Mouse (Mus musculus) midbrain, embryonic 15.5 days (tissue): ENCODE measurements around the gene Sez6. TPM values are rescaled to one million over a fixed set of nuclear protein-coding genes. Genes with fewer than 3 reads are reported as not detected.

Experiments
- ATAC-seq: fragments of 200-750 bp; cut with Nextera tagmentation; replicated peaks from 2 replicates; pipeline ENCODE4 v1.8.0; 2017; ENCODE audit warnings: moderate TSS enrichment
- H3K27ac ChIP-seq: fragments of 300-500 bp; sonication (generic); 2 replicates; pipeline ENCODE4 v1.5.1; 2015; ENCODE audit warnings: mild to moderate bottlenecking, inconsistent platforms
- H3K27me3 ChIP-seq: fragments of 300-500 bp; sonication (generic); replicated peaks from 2 replicates; pipeline ENCODE4 v1.6.1; 2015; ENCODE audit warnings: inconsistent platforms
- H3K36me3 ChIP-seq: fragments of 300-500 bp; sonication (generic); replicated peaks from 2 replicates; pipeline ENCODE4 v1.6.1; 2015; ENCODE audit warnings: inconsistent platforms
- H3K4me1 ChIP-seq: fragments of 300-500 bp; sonication (generic); 2 replicates; pipeline ENCODE4 v1.6.1; 2015; ENCODE audit warnings: inconsistent platforms
- H3K4me2 ChIP-seq: fragments of 300-500 bp; sonication (generic); 2 replicates; pipeline ENCODE4 v1.6.1; 2015; ENCODE audit warnings: inconsistent platforms, mild to moderate bottlenecking, moderate library complexity
- H3K4me3 ChIP-seq: fragments of 300-500 bp; sonication (generic); 2 replicates; pipeline ENCODE4 v1.5.1; 2015; ENCODE audit warnings: mild to moderate bottlenecking, inconsistent platforms
- H3K9ac ChIP-seq: fragments of 300-500 bp; sonication (generic); 2 replicates; pipeline ENCODE4 v1.6.1; 2015; ENCODE audit warnings: mild to moderate bottlenecking, inconsistent platforms
- H3K9me3 ChIP-seq: fragments of 300-500 bp; sonication (generic); 2 replicates; pipeline ENCODE4 v1.6.1; 2016; ENCODE audit warnings: inconsistent platforms
- WGBS: fragments of 180-500 bp; shearing (Covaris S2); methylation state at CpG from one replicate; pipeline ENCODE4 v1.1.7; 2015; ENCODE audit warnings: mixed read lengths; 5-methylcytosine and 5-hydroxymethylcytosine counted together
- polyA plus RNA-seq: library from polyadenylated mRNA; unstranded; fragments of >200 nt; fragmentation: Nextera tagmentation; extraction: Ambion mirVana; gene quantifications from 2 replicates; pipeline ENCODE4 v1.2.1, GENCODE M21; 2015

The Sez6 gene
- polyA plus RNA-seq, 1 experiment from 2014 or later, result 162 TPM

- 5% methylated on average over 4 of the region's 4 CpGs for WGBS
- Histone ChIP-seq H3K36me3 (no peaks in the 10 kb centered on the region), H3K27ac (peak overlapping the region; percentile 53), H3K9me3 (no peaks in the 10 kb centered on the region), H3K4me2 (peak overlapping the region; percentile 76), H3K4me1 (peaks cover 72% of the 10 kb centered on the region), H3K9ac (peak overlapping the region; percentile 20; the same call in 1 of the 2 replicates), H3K27me3 (no peaks in the 10 kb centered on the region), H3K4me3 (peak overlapping the region; percentile 70)
- ATAC-seq, result no peak
Measured at GRCm38 (mm10) chr11:77934111-77934521, 3.5 kb downstream of the Sez6 start.

DNA sequence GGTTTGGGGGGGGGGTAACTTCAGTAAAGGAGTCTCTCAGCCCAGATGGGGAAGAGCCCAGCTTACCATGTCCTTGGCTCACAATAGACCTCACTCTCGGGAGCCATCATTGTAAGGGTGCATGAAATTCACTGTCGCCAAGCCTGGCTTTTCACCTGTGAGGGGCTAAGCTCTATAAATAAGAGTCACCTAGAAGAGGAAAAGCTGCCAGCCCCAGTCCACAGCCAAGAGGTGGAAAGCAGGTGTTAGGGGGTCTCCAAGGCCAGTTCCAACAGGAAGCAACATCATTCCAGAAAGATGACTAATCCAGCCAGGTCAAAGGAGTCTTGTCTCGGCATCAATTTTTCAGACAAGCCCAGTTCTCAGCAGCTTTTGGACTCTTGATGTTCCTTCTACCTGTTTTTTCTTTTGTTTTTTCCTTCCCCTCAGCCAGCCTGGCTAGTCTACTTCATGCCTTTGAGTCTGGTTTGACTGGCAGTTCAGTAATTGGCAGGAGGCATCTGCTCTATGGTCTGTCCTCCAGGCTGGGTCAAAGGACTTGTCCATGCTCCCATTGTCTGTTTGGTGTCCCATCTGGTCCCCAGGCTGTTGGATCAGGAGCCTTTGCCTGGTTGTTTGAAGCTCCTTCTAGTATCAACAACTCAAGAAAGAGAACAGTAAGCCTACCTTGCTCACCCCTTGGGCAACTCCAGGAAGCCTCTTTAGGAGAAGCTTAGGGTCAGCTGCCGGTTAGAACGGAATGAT is 4.1 kb downstream of the Sez6 start:
- H3K9ac ChIP-seq, result no peak overlapping the region
- WGBS, result 52% methylated on average over 5 of the region's 5 CpGs
- no peaks in the 10 kb centered on the region for H3K27me3 ChIP-seq
- peaks cover 74% of the 10 kb centered on the region for H3K4me1 ChIP-seq
- H3K9me3 ChIP-seq, result no peaks in the 10 kb centered on the region
- H3K36me3 ChIP-seq, result no peaks in the 10 kb centered on the region
- peak overlapping the region; percentile 70; the same call in 1 of the 2 replicates for H3K4me3 ChIP-seq
- peak overlapping the region; percentile 53; the same call in 1 of the 2 replicates for H3K27ac ChIP-seq
- H3K4me2 ChIP-seq, result peak overlapping the region; percentile 76
- ATAC-seq, result no peak

- Histone ChIP-seq H3K27me3 (no peaks in the 10 kb centered on the region), H3K4me3 (no peak overlapping the region), H3K36me3 (no peaks in the 10 kb centered on the region), H3K4me1 (peaks cover 70% of the 10 kb centered on the region), H3K9me3 (no peaks in the 10 kb centered on the region), H3K27ac (no peak overlapping the region), H3K9ac (no peak overlapping the region), H3K4me2 (peak overlapping the region; percentile 32)
- ATAC-seq, result no peak
- 11% methylated on average over 8 of the region's 8 CpGs for WGBS
Measured at GRCm38 (mm10) chr11:77936846-77937245, 6.2 kb downstream of the Sez6 start.

GRCm38 (mm10) chr11:77937649-77938410 is 7.2 kb downstream of the Sez6 start:
- Histone ChIP-seq H3K4me2 (no peak overlapping the region), H3K27ac (no peak overlapping the region), H3K27me3 (no peaks in the 10 kb centered on the region), H3K9ac (no peak overlapping the region), H3K36me3 (no peaks in the 10 kb centered on the region), H3K4me3 (no peak overlapping the region), H3K4me1 (peaks cover 69% of the 10 kb centered on the region), H3K9me3 (no peaks in the 10 kb centered on the region)
- 16% methylated on average over 4 of the region's 4 CpGs for WGBS
- ATAC-seq, result no peak

GRCm38 (mm10) chr11:77942230-77942629 is 11.6 kb downstream of the Sez6 start:
- H3K4me2 ChIP-seq, result no peak overlapping the region
- WGBS, result 16% methylated on average over 5 of the region's 5 CpGs
- peaks cover 30% of the 10 kb centered on the region for H3K4me1 ChIP-seq
- H3K9me3 ChIP-seq, result no peaks in the 10 kb centered on the region
- H3K27ac ChIP-seq, result peak overlapping the region; percentile 14
- no peak overlapping the region for H3K4me3 ChIP-seq
- H3K27me3 ChIP-seq, result no peaks in the 10 kb centered on the region; the same call in 1 of the 2 replicates
- no peak overlapping the region for H3K9ac ChIP-seq
- no peak for ATAC-seq
- no peaks in the 10 kb centered on the region for H3K36me3 ChIP-seq

DNA sequence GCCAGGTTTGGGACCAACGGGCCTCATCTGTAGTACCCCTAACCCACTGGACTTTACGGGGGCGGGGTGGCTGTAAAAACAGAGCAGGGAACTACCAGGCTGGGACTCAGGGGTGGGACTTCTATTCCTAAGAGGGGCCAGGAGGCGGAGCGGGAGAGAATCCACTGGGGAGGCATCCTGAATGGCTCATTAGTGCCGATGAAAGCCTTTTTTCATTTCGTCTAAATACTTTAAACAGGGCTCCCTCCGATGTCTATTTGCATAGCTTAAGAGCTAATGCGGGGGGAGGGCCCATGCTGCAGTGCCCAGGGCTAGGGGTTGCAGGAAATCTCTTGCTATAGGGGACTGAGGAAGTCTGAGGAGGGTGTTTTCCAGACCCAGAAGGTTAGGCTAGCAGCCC is 17.3 kb downstream of the Sez6 start:
- no peak overlapping the region for H3K9ac ChIP-seq
- peak; percentile 69 for ATAC-seq
- 3% methylated on average over 9 of the region's 9 CpGs for WGBS
- no peaks in the 10 kb centered on the region for H3K36me3 ChIP-seq
- no peaks in the 10 kb centered on the region for H3K9me3 ChIP-seq
- no peak overlapping the region for H3K27ac ChIP-seq
- peaks cover 5% of the 10 kb centered on the region; the same call in 1 of the 2 replicates for H3K27me3 ChIP-seq
- peaks cover 28% of the 10 kb centered on the region for H3K4me1 ChIP-seq
- H3K4me3 ChIP-seq, result no peak overlapping the region
- H3K4me2 ChIP-seq, result peak overlapping the region; percentile 12; the same call in 1 of the 2 replicates

DNA sequence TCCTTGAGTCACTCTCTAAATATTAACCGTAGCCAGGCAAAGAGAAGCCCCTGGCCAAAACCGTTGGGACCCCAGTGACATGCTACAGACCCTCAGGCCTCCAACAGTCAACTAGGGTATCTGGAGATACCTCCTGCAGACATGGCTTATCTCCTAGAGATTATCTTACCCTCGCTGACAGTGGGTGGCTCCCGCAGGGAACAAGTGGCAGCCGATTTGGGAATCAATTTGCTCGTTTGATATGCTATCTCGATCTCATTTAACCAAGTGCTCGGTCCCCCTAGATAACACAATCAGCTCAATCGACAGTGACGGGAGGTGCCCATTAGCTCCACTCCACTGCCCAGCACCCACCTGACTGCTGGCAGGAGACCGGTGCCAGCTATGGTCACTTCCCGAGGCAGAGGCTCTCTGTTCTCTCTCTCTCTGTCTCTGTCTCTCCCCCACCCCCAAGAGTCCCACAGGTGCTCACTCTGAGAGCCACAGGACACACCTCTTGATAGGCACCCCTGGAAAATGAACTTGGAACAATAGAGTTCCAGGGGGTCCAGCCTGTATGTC is 19.6 kb downstream of the Sez6 start:
- no peak overlapping the region for H3K27ac ChIP-seq
- peaks cover 5% of the 10 kb centered on the region; the same call in 1 of the 2 replicates for H3K27me3 ChIP-seq
- WGBS, result 31% methylated on average over 12 of the region's 12 CpGs
- H3K36me3 ChIP-seq, result peaks cover 11% of the 10 kb centered on the region; the same call in 1 of the 2 replicates
- no peak overlapping the region for H3K9ac ChIP-seq
- no peaks in the 10 kb centered on the region for H3K9me3 ChIP-seq
- H3K4me2 ChIP-seq, result no peak overlapping the region
- H3K4me3 ChIP-seq, result no peak overlapping the region
- H3K4me1 ChIP-seq, result peaks cover 28% of the 10 kb centered on the region
- no peak for ATAC-seq

GRCm38 (mm10) chr11:77950797-77951228 is 20.2 kb downstream of the Sez6 start:
- peaks cover 11% of the 10 kb centered on the region; the same call in 1 of the 2 replicates for H3K36me3 ChIP-seq
- H3K4me2 ChIP-seq, result no peak overlapping the region
- H3K4me3 ChIP-seq, result no peak overlapping the region
- H3K9me3 ChIP-seq, result no peaks in the 10 kb centered on the region
- H3K9ac ChIP-seq, result no peak overlapping the region
- peaks cover 5% of the 10 kb centered on the region; the same call in 1 of the 2 replicates for H3K27me3 ChIP-seq
- ATAC-seq, result no peak
- H3K4me1 ChIP-seq, result peaks cover 28% of the 10 kb centered on the region
- WGBS, result 80% methylated on average over 5 of the region's 5 CpGs
- no peak overlapping the region for H3K27ac ChIP-seq

GRCm38 (mm10) chr11:77953671-77954070 is 23.1 kb downstream of the Sez6 start:
- Histone ChIP-seq H3K4me3 (no peak overlapping the region), H3K27ac (no peak overlapping the region), H3K9ac (no peak overlapping the region), H3K4me2 (no peak overlapping the region), H3K4me1 (peaks cover 11% of the 10 kb centered on the region; the same call in 1 of the 2 replicates), H3K9me3 (no peaks in the 10 kb centered on the region), H3K36me3 (peaks cover 11% of the 10 kb centered on the region; the same call in 1 of the 2 replicates), H3K27me3 (peaks cover 11% of the 10 kb centered on the region; the same call in 1 of the 2 replicates)
- whole genome bisulfite sequencing, result 54% methylated on average over 9 of the region's 9 CpGs
- ATAC-seq, result no peak

DNA sequence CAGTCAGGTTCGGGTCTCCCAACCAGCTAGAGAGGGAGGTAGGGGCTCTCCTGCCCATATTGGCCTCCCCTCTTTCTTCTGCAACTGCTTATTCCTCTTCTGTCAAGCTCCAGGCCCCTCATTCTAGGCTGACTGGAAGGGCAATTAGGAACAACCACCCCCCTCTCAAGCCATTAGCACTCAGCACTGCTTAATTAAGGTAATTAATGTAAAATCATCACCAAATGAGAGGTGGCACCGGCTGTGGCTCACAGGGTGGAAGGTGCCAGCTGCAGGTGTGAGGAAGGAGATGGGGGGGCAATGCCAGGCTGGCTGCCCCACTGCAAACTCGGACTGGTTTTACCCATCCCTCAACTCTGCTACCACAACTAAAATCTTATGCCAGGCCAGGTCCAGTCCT is 25.8 kb downstream of the Sez6 start:
- Histone ChIP-seq H3K4me3 (no peak overlapping the region), H3K4me2 (no peak overlapping the region), H3K27me3 (peaks cover 8% of the 10 kb centered on the region; the same call in 1 of the 2 replicates), H3K27ac (no peak overlapping the region), H3K4me1 (peaks cover 17% of the 10 kb centered on the region), H3K9me3 (no peaks in the 10 kb centered on the region), H3K36me3 (peaks cover 11% of the 10 kb centered on the region; the same call in 1 of the 2 replicates), H3K9ac (no peak overlapping the region)
- no peak for ATAC-seq
- WGBS, result 69% methylated on average over 3 of the region's 3 CpGs

DNA sequence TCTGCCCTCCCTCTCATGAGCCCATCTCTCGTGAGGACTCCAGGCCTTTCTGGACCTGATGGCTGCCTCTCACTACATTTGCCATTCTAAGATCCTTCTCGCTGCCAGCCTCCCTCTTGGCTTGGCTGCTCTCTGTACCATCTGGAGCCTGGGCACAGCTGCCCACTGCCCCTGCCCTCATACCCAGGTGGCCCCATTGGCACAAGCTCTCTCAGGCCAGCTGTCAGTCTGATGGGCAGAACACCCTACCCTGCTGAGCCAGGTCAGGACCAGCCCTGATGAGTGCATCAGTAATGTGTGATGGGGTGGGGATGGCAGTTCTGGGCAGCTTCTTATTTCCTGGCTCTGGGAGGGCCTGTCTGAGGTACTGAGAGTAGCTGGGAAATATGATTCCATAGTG is 27.7 kb downstream of the Sez6 start:
- WGBS, result 69% methylated on average over 2 of the region's 2 CpGs
- no peak overlapping the region for H3K4me2 ChIP-seq
- no peak overlapping the region for H3K9ac ChIP-seq
- peaks cover 11% of the 10 kb centered on the region; the same call in 1 of the 2 replicates for H3K36me3 ChIP-seq
- peaks cover 6% of the 10 kb centered on the region; the same call in 1 of the 2 replicates for H3K27me3 ChIP-seq
- no peak overlapping the region for H3K27ac ChIP-seq
- no peak for ATAC-seq
- H3K9me3 ChIP-seq, result no peaks in the 10 kb centered on the region
- peaks cover 17% of the 10 kb centered on the region for H3K4me1 ChIP-seq
- H3K4me3 ChIP-seq, result no peak overlapping the region

- no peak for ATAC-seq
- Histone ChIP-seq H3K4me3 (no peak overlapping the region), H3K9me3 (no peaks in the 10 kb centered on the region), H3K4me1 (peaks cover 17% of the 10 kb centered on the region), H3K27me3 (peaks cover 6% of the 10 kb centered on the region; the same call in 1 of the 2 replicates), H3K4me2 (no peak overlapping the region), H3K27ac (no peak overlapping the region), H3K9ac (no peak overlapping the region), H3K36me3 (peaks cover 10% of the 10 kb centered on the region; the same call in 1 of the 2 replicates)
- 61% methylated on average over 9 of the region's 9 CpGs for WGBS
Measured at GRCm38 (mm10) chr11:77958932-77959331, 28.3 kb downstream of the Sez6 start.
